Mouse (Mus musculus): ENCODE measurements around the gene Chrm2. TPM values are rescaled to one million over a fixed set of nuclear protein-coding genes. Genes with fewer than 3 reads are reported as not detected.

The Chrm2 gene
- polyA plus RNA-seq, 1 experiment from 2014 or later = 29.6 TPM

- Histone ChIP-seq H3K27me3 (replicated peaks; ENCODE audit: control insufficient read depth, insufficient read depth, low read length) (no peaks in the 10 kb centered on the region), H3K9ac (ENCODE audit: low read length) (no peak overlapping the region), H3K27ac (ENCODE audit: low read depth) (no peak overlapping the region), H3K36me3 (ENCODE audit: control insufficient read depth, insufficient read depth, low read length) (no peaks in the 10 kb centered on the region), H3K4me3 (ENCODE audit: low read depth, low read length) (no peak overlapping the region), H3K4me1 (replicated peaks; ENCODE audit: control insufficient read depth, insufficient read depth, low read length) (no peaks in the 10 kb centered on the region), H3K4me2 (ENCODE audit: low read length) (no peak overlapping the region), H3K9me3 (ENCODE audit: control insufficient read depth, low read length) (no peaks in the 10 kb centered on the region)
- no peak for DNase-seq (ENCODE audit: low spot score)
- WGBS = 81% methylated on average over 2 of the region's 2 CpGs
- ATAC-seq (replicated peaks; ENCODE audit: low FRiP score, low TSS enrichment, low read depth) = no peak
Observed at GRCm38 (mm10) chr6:36566886-36567285, 179.0 kb downstream of the Chrm2 start.

MicroRNAs encoded within 50 kb of the gene (microRNA counts, 519-probe panel; counts per million panel counts)
- microRNA mmu-miR-490 = not detected

Small RNA genes within 50 kb of the gene (microRNA-seq; reads per million reads assigned to microRNA genes)
- gene Mir490 = 293 reads per million, percentile 69 among the genes with 10 or more reads in this experiment

All from intestine, embryonic 14.5 days (tissue).